Mouse (Mus musculus) small intestine, adult 2 months (tissue): ENCODE results near the gene BC049730. TPM values are rescaled to one million over a fixed set of nuclear protein-coding genes. Genes with fewer than 3 reads are reported as not detected.
A peak's percentile ranks its signal among the peaks of the same experiment; 100 is the strongest.

Experiments used
- H3K27ac ChIP-seq: fragments of 200-500 bp; 2 replicates; pipeline ENCODE4 v1.5.1; 2012; ENCODE audit warnings: low read depth, low read length, control low read depth, inconsistent platforms; ENCODE audit not compliant: insufficient read depth
- H3K27me3 ChIP-seq: fragments of 200-500 bp; 2 replicates; pipeline ENCODE4 v1.6.1; 2012; ENCODE audit warnings: mild to moderate bottlenecking, moderate library complexity, low read length, inconsistent platforms; ENCODE audit not compliant: control insufficient read depth, insufficient read depth
- H3K36me3 ChIP-seq: fragments of 200-500 bp; 2 replicates; pipeline ENCODE4 v1.6.1; 2012; ENCODE audit warnings: mild to moderate bottlenecking, low read length, control low read depth, inconsistent platforms; ENCODE audit not compliant: control insufficient read depth, insufficient read depth
- H3K4me1 ChIP-seq: fragments of 200-500 bp; 2 replicates; pipeline ENCODE4 v1.6.1; 2012; ENCODE audit warnings: low read length, inconsistent platforms, mixed read lengths; ENCODE audit not compliant: control insufficient read depth, insufficient read depth, insufficient read length
- H3K4me3 ChIP-seq: fragments of 200-500 bp; 2 replicates; pipeline ENCODE4 v1.5.1; 2012; ENCODE audit warnings: low read depth, mild to moderate bottlenecking, control low read depth, inconsistent platforms, low read length, moderate library complexity
- CTCF ChIP-seq: fragments of 200-500 bp; IDR thresholded peaks from 2 replicates; pipeline ENCODE4 v1.5.1; 2012; ENCODE audit warnings: low read depth, mild to moderate bottlenecking, control low read depth, inconsistent platforms, low read length, moderate library complexity, mixed read lengths; ENCODE audit not compliant: insufficient replicate concordance, insufficient read length; ENCODE audit errors: extremely low read depth
- POLR2A ChIP-seq: fragments of 200-500 bp; IDR thresholded peaks from 2 replicates; pipeline ENCODE4 v1.6.1; 2012; ENCODE audit warnings: low read depth, mild to moderate bottlenecking, control low read depth, inconsistent platforms, low read length, moderate library complexity
- WGBS: fragments of 180-500 bp; shearing (Covaris S2); methylation state at CpG from one replicate; pipeline ENCODE4 v1.1.7; 2018; 5-methylcytosine and 5-hydroxymethylcytosine counted together
- polyA plus RNA-seq: library from polyadenylated mRNA; depleted of rRNA; stranded (reverse); fragments of >200 nt; gene quantifications from 2 replicates; pipeline ENCODE4 v1.2.3, GENCODE M21; 2012; rRNA removed

BC049730 gene
- polyA plus RNA-seq, 1 experiment: not detected

GRCm38 (mm10) chr7:24735970-24736670 lies 27.1 kb downstream of the BC049730 start:
- H3K36me3 ChIP-seq: no peaks in the 10 kb centered on the region
- 18% methylated on average over 16 of the region's 17 CpGs for WGBS
- no peak for TF ChIP-seq POLR2A
- no peak for TF ChIP-seq CTCF
- H3K4me3 ChIP-seq: no peak overlapping the region
- H3K27ac ChIP-seq: no peak overlapping the region
- no peaks in the 10 kb centered on the region for H3K27me3 ChIP-seq
- H3K4me1 ChIP-seq: peaks cover 3% of the 10 kb centered on the region

DNA sequence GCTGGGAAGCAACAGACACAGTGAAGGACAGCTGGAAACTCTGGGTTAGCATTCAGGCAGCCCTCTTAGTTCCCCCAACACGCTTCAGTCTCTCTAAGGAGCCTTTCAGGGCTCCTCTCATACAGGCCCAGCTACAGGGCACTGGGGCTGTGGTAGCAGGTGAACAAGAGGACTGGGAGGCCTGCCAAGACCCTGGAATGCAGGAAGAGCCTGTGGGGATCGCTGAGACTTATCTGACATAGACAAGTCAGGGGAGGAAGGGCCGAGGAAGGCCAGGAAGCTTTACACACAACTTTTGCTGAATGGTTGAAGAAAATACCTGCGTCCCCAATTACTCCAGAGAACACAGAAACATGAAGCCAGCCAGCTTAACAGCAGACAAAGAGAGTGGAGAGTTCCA lies 41.7 kb downstream of the BC049730 start:
- H3K27me3 ChIP-seq: no peaks in the 10 kb centered on the region
- 19% methylated on average over 4 of the region's 4 CpGs for WGBS
- H3K4me1 ChIP-seq: peaks cover 13% of the 10 kb centered on the region
- no peak overlapping the region for H3K4me3 ChIP-seq
- TF ChIP-seq POLR2A (no peak), CTCF (no peak)
- H3K36me3 ChIP-seq: no peaks in the 10 kb centered on the region
- no peak overlapping the region for H3K27ac ChIP-seq

DNA sequence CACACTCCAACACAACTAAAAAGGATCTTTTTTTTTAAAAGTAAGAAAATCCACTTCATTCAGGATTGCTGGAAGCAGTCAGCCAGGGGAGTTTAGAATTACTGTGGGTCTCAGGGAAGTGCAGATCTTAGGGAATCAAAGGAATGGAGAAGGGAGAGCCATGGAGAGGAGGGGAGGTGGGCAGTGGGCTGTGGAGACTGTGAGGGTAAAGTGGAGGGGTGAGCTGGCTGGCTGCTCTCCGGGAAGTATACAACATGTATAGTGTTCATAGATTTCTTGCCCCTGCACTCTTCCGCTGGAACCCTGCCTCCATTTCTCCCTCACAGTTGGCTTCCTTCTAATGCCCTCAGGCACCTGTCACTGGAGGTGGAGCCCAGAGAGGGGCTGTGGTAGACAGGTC lies 42.6 kb downstream of the BC049730 start:
- Histone ChIP-seq H3K4me1 (peaks cover 13% of the 10 kb centered on the region), H3K27ac (no peak overlapping the region), H3K36me3 (no peaks in the 10 kb centered on the region), H3K4me3 (no peak overlapping the region), H3K27me3 (no peaks in the 10 kb centered on the region)
- TF ChIP-seq CTCF (no peak), POLR2A (no peak)
- 87% methylated on average over 2 of the region's 2 CpGs for WGBS

DNA sequence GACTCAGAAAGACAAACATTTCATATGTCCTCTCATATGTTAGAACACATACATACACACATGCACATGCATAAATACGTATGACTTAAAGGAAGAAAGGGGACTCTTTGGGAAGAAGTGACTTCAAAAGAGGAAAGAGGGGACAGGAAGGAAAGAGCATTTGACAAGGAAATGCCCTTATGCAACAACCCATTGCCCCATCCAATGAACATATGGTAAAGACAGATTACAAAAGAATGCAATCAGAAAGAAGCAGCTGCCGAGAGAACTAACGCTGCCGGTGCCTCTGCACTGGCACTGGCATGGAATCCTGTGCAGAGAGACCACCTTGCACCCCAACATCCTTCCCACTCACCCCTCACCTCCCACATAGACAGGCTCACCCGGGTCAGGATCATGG lies 44.4 kb downstream of the BC049730 start:
- TF ChIP-seq CTCF (no peak), POLR2A (no peak)
- Histone ChIP-seq H3K36me3 (no peaks in the 10 kb centered on the region), H3K4me3 (no peak overlapping the region), H3K4me1 (peaks cover 13% of the 10 kb centered on the region), H3K27ac (no peak overlapping the region), H3K27me3 (no peaks in the 10 kb centered on the region)
- WGBS: 52% methylated on average over 5 of the region's 5 CpGs

DNA sequence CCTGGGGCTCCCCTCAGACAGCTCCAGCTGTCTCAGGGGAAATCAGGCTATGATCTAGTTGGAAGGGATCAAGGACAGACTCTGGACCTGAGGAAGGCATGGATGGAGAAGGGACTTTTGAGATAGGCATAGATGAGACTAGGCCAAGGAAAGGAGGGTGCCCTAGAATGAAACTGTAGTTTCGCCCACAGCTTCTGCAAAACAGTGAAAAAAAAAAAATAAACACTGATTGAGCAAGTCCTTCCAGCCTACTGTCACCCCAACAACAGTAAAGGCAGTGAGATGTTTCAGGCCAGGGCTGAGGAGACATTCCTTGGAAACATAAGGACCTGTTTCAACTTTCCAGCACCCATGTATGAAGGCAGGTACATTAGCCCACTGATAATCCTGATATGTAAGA lies 49.5 kb downstream of the BC049730 start:
- Histone ChIP-seq H3K27ac (no peak overlapping the region), H3K4me3 (no peak overlapping the region), H3K4me1 (peaks cover 15% of the 10 kb centered on the region), H3K36me3 (no peaks in the 10 kb centered on the region), H3K27me3 (no peaks in the 10 kb centered on the region)
- TF ChIP-seq CTCF: no peak
- no peak for TF ChIP-seq POLR2A
- WGBS: 87% methylated on average over 1 of the region's 1 CpGs

DNA sequence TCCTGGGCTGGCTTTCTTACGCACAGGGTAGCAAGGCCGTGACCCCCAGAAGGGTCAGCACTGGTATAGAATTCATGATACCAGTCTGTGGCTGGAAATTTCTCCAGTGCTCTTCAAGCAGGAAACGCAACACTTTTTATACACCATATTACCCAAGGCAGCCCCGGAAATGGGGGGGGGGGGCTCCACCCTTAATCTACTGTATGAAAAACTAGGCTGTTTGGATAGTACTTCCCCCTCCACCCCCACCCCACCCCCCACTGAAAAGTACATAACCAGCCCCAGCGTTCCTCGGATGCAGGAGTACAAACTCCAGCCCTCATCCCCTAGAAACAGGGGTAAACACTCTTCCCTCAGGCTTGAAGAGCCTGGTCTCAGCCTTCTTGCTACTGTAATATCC lies 51.2 kb downstream of the BC049730 start, which contains the start of gene Cd177:
Gene Cd177, minus strand, starts transcription at position 101 of the 400 bp plus-strand sequence.
- 53% methylated on average over 6 of the region's 6 CpGs for WGBS
- peaks cover 15% of the 10 kb centered on the region for H3K4me1 ChIP-seq
- H3K27me3 ChIP-seq: no peaks in the 10 kb centered on the region
- no peaks in the 10 kb centered on the region for H3K36me3 ChIP-seq
- peak within 1 kb of the TSS; percentile 25; the same call in 1 of the 2 replicates for H3K27ac ChIP-seq
- TF ChIP-seq CTCF (no peak), POLR2A (no peak)
- H3K4me3 ChIP-seq: no peak within 1 kb of the TSS

DNA sequence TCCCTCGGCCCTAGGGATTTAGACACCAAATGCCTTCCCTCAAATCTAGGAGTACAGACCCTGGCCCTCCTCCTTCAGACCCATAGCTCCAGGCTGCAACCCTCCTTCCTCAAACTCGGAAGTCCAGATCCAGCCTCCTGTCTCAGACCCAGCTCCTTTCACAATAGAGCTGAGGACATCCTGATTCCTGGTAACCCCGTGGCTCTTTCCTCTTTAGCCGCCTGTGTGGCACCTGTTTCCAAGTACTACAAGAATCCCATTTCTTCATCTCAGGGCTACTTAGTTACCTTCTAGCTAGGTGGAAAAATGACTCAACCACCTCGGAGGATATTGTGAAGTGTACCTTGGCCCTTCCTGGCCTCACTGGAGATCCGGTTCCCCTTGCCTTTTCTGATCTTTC lies 52.1 kb downstream of the BC049730 start:
- Histone ChIP-seq H3K36me3 (no peaks in the 10 kb centered on the region), H3K27me3 (no peaks in the 10 kb centered on the region), H3K27ac (peak overlapping the region; percentile 25), H3K4me3 (no peak overlapping the region), H3K4me1 (peaks cover 15% of the 10 kb centered on the region)
- WGBS: 44% methylated on average over 6 of the region's 6 CpGs
- TF ChIP-seq CTCF: no peak
- TF ChIP-seq POLR2A: no peak

DNA sequence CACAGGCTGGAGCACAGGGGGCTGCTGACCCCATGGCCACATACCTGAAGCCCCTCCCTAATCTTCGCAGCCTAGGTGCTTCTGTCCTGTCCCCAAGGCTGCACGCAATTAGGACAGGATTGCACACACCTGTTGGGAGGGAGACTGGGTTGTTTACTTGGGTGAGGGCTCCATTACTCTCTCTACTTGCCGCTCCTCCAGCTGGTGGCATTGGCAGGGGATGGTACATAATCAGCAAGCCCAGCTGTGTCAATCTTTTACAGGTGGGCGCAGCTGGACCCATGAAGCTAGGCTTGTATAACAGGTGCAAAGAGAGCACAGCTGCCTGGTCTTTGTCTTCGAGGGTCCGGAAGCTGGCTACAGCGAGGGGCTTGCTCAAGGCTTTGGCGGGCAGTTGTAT lies 53.5 kb downstream of the BC049730 start:
- TF ChIP-seq CTCF (no peak), POLR2A (no peak)
- H3K36me3 ChIP-seq: no peaks in the 10 kb centered on the region
- H3K27me3 ChIP-seq: no peaks in the 10 kb centered on the region
- no peak overlapping the region for H3K4me3 ChIP-seq
- H3K27ac ChIP-seq: peak overlapping the region; percentile 75
- H3K4me1 ChIP-seq: peaks cover 15% of the 10 kb centered on the region
- WGBS: 41% methylated on average over 8 of the region's 8 CpGs

Other genes with a start within 250 kb of the BC049730 start
- 9.9 and 15.8 TPM in 2 replicates for gene Plaur, start 246.8 kb upstream of the BC049730 start, polyA plus RNA-seq
- 2.9 and 4.7 TPM in 2 replicates for gene Cadm4, start 227.2 kb upstream of the BC049730 start, polyA plus RNA-seq
- gene Zfp428, start 202.2 kb upstream of the BC049730 start, polyA plus RNA-seq: 6.4 and 15.7 TPM in 2 replicates
- gene AC161166.1, start 196.8 kb upstream of the BC049730 start, polyA plus RNA-seq: not detected in 2 replicates
- gene Irgq, start 178.6 kb upstream of the BC049730 start, polyA plus RNA-seq: 8.5 and 12.3 TPM in 2 replicates
- gene Pinlyp, start 163.1 kb upstream of the BC049730 start, polyA plus RNA-seq: 0.13 TPM in 1 of 2 replicates, not detected in the other
- gene Xrcc1, start 163.0 kb upstream of the BC049730 start, polyA plus RNA-seq: 12.3 and 24.7 TPM in 2 replicates
- 44.2 and 47.3 TPM in 2 replicates for gene Ethe1, start 121.7 kb upstream of the BC049730 start, polyA plus RNA-seq
- 0.62 and 0.79 TPM in 2 replicates for gene Zfp575, start 121.6 kb upstream of the BC049730 start, polyA plus RNA-seq
- 2.3 and 7.5 TPM in 2 replicates for gene Phldb3, start 98.5 kb upstream of the BC049730 start, polyA plus RNA-seq
- 0.42 and 0.70 TPM in 2 replicates for gene Lypd3, start 72.7 kb upstream of the BC049730 start, polyA plus RNA-seq
- not detected in 2 replicates for gene Tex101, start 32.6 kb upstream of the BC049730 start, polyA plus RNA-seq
- not detected in 2 replicates for gene Gm4763, start 17.7 kb downstream of the BC049730 start, polyA plus RNA-seq
- 3.3 TPM in 2 replicates for gene Cd177, start 51.1 kb downstream of the BC049730 start, polyA plus RNA-seq
- gene Ceacam10, start 68.0 kb downstream of the BC049730 start, polyA plus RNA-seq: 2.5 and 4.2 TPM in 2 replicates
- not detected in 2 replicates for gene Gm9844, start 153.0 kb downstream of the BC049730 start, polyA plus RNA-seq
- gene Lypd4, start 160.7 kb downstream of the BC049730 start, polyA plus RNA-seq: not detected in 2 replicates
- not detected in 2 replicates for gene Dmrtc2, start 160.8 kb downstream of the BC049730 start, polyA plus RNA-seq
- gene Rps19, start 175.1 kb downstream of the BC049730 start, polyA plus RNA-seq: 254 and 421 TPM in 2 replicates
- 23.2 and 54.3 TPM in 2 replicates for gene Cd79a, start 188.1 kb downstream of the BC049730 start, polyA plus RNA-seq
- 106 and 209 TPM in 2 replicates for gene Arhgef1, start 193.7 kb downstream of the BC049730 start, polyA plus RNA-seq
- not detected in 2 replicates for gene Gm4881, start 235.3 kb downstream of the BC049730 start, polyA plus RNA-seq